9 mouse cellular contexts compared by ENCODE assay signal in genomic region chr3:82029229-82029628, GRCm38 (mm10). TPM values are rescaled to one million over a fixed set of nuclear protein-coding genes. Genes with fewer than 3 reads are reported as not detected.
DNase-seq lines count a peak whose midpoint lies in the region; ATAC-seq and TF ChIP-seq lines count a peak whose summit lies in the region.
"Had no signal": no experiment of that assay in that cellular context is flagged by ENCODE, and none has a peak within 500 bp of the region (broad histone marks: within the 10 kb centered on the region; RNA-seq: fewer than 3 reads in every experiment).

No protein-coding gene starts in this region.

- TF ChIP-seq CTCF in layer of hippocampus, adult 2 months (conservative IDR thresholded peaks at IDR 0.05) = peak; percentile 96

- H3K4me2 ChIP-seq in limb, embryonic 14.5 days (replicated peaks; ENCODE audit: low read depth, low read length, severe bottlenecking) = no peak overlapping the region
- H3K4me2 ChIP-seq: embryonic facial prominence, embryonic 12.5 days had no signal

- no peaks in the 10 kb centered on the region for H3K9me3 ChIP-seq in ES-E14 (ENCODE audit: control insufficient read depth, insufficient read depth, low read depth, low read length)
- no peaks in the 10 kb centered on the region for H3K9me3 ChIP-seq in limb, embryonic 14.5 days (ENCODE audit: control insufficient read depth, low read length)
- H3K9me3 ChIP-seq: embryonic facial prominence, embryonic 12.5 days had no signal

- no peak for ATAC-seq in limb, embryonic 14.5 days (ENCODE audit: low FRiP score, low read depth)

- H3K4me1 ChIP-seq in ES-E14 (ENCODE audit: control insufficient read depth in 2 of 2, insufficient read depth in 2 of 2, low read length in 2 of 2, poor library complexity in 1 of 2) = no peaks in the 10 kb centered on the region
- no peaks in the 10 kb centered on the region for H3K4me1 ChIP-seq in limb, embryonic 14.5 days (ENCODE audit: control insufficient read depth, insufficient read depth, low read length)
- H3K4me1 ChIP-seq: embryonic facial prominence, embryonic 12.5 days had no signal

- no peak for TF ChIP-seq POLR2A in limb, embryonic 14.5 days (IDR thresholded peaks at IDR 0.05; ENCODE audit: borderline replicate concordance, extremely low read depth, insufficient read depth, insufficient read length)

- no peak overlapping the region for H3K27ac ChIP-seq in layer of hippocampus, adult 2 months
- H3K27ac ChIP-seq in ES-E14 (ENCODE audit: insufficient read depth, low read depth, low read length, poor library complexity, severe bottlenecking) = no peak overlapping the region
- H3K27ac ChIP-seq in limb, embryonic 14.5 days (replicated peaks; ENCODE audit: low read depth, low read length) = no peak overlapping the region
- H3K27ac ChIP-seq: embryonic facial prominence, embryonic 12.5 days had no signal

- DNase-seq in layer of hippocampus, adult 2 months (ENCODE audit: low spot score in 2 of 2) = peak; percentile 27 to 51
- no peak for DNase-seq in layer of hippocampus, postnatal 25 days (ENCODE audit: extremely low spot score in 1 of 2, low spot score in 1 of 2)
- DNase-seq in ES-E14 (ENCODE audit: low read depth, low spot score) = peak; percentile 30
- peak; percentile 39 for DNase-seq in cerebellum, adult 8-10 months
- DNase-seq in heart, postnatal 14 days = peak; percentile 9 to 55
- DNase-seq in limb, embryonic 14.5 days (ENCODE audit: low spot score) = peak; percentile 40
- peak; percentile 11 to 24 for DNase-seq in natural killer cell, adult 2 months (ENCODE audit: low spot score in 2 of 2)
- no peak for DNase-seq in gastrocnemius, postnatal 36 days

- in situ Hi-C loops in ES-E14 (cut with MboI; ENCODE audit: low sequenced_read_pairs in 2 of 2, unreplicated experiment in 2 of 2) = no loop called here

- no peak overlapping the region for H3K9ac ChIP-seq in ES-E14 (ENCODE audit: insufficient read depth, low read depth, low read length, poor library complexity, severe bottlenecking)
- no peak overlapping the region for H3K9ac ChIP-seq in limb, embryonic 14.5 days (ENCODE audit: low read depth, low read length, severe bottlenecking)
- H3K9ac ChIP-seq: embryonic facial prominence, embryonic 12.5 days had no signal

- under 1% methylated on average over 3 of the region's 3 CpGs for WGBS in limb, embryonic 14.5 days

- no peaks in the 10 kb centered on the region for H3K27me3 ChIP-seq in limb, embryonic 14.5 days (ENCODE audit: control insufficient read depth, insufficient read depth, low read length)
- H3K27me3 ChIP-seq: embryonic facial prominence, embryonic 12.5 days had no signal

- H3K36me3 ChIP-seq in ES-E14 (ENCODE audit: control insufficient read depth, insufficient read depth, low read length, poor library complexity, severe bottlenecking) = no peaks in the 10 kb centered on the region
- no peaks in the 10 kb centered on the region for H3K36me3 ChIP-seq in limb, embryonic 14.5 days (ENCODE audit: control insufficient read depth, insufficient read depth, low read length)
- H3K36me3 ChIP-seq: embryonic facial prominence, embryonic 12.5 days had no signal

- no peak overlapping the region for H3K4me3 ChIP-seq in layer of hippocampus, adult 2 months
- H3K4me3 ChIP-seq in ES-E14 (ENCODE audit: insufficient read depth in 1 of 2, low read depth in 1 of 2, low read length in 2 of 2, poor library complexity in 1 of 2, severe bottlenecking in 1 of 2) = no peak overlapping the region
- no peak overlapping the region for H3K4me3 ChIP-seq in limb, embryonic 14.5 days (replicated peaks; ENCODE audit: low read length)
- H3K4me3 ChIP-seq: embryonic facial prominence, embryonic 12.5 days had no signal

- intact Hi-C loops in heart, postnatal 14 days (cut with DNase I) = loop anchor here (5.0 kb wide), 2 partner anchors 37 to 97 kb away; partner anchors contain the start of gene Ctso
- intact Hi-C loops in gastrocnemius, postnatal 36 days (cut with DNase I) = no loop called here

TF ChIP-seq in ES-E14, 5 proteins besides CTCF, POLR2A, EP300 and RAD21:
- no peak for TF ChIP-seq ZNF384 (IDR thresholded peaks at IDR 0.05; ENCODE audit: low read depth, low read length)
- no peak for TF ChIP-seq MAFK (IDR thresholded peaks at IDR 0.05; ENCODE audit: insufficient read depth, low read depth, low read length)
- TF ChIP-seq ZC3H11A (IDR thresholded peaks at IDR 0.05; ENCODE audit: borderline replicate concordance, low read depth, low read length) = no peak
- no peak for TF ChIP-seq HCFC1 (IDR thresholded peaks at IDR 0.05; ENCODE audit: borderline replicate concordance, insufficient read depth, low read length)
- no peak for TF ChIP-seq CHD2 (IDR thresholded peaks at IDR 0.05; ENCODE audit: low read depth, low read length)

RNA-seq across cellular contexts. Expression of gene Gucy1b1, which starts 45.3 kb away (rescaled TPM):
- 100 to 1,000 TPM; 110 to 113 TPM for total RNA-seq in layer of hippocampus, adult 2 months (2021)
- total RNA-seq in layer of hippocampus, postnatal 25 days (2021) = 100 to 1,000 TPM; 108 to 116 TPM
- 0.26 and 0.49 TPM in 2 replicates for total RNA-seq in ES-E14 (2012; rRNA removed)
- 10 to 100 TPM; 19.8 to 21.1 TPM for total RNA-seq in heart, postnatal 14 days (2021)
- 7.2 and 7.4 TPM in 2 replicates for polyA plus RNA-seq in limb, embryonic 14.5 days (2012; rRNA removed)
- 9.6 and 10.1 TPM in 2 replicates for polyA plus RNA-seq in limb, embryonic 14.5 days (2014; fragmentation: Nextera tagmentation; extraction: Ambion mirVana)
- 1 to 10 TPM; 3.9 to 4.2 TPM for total RNA-seq in gastrocnemius, postnatal 36 days (2021)

RNA-seq across cellular contexts. Expression of gene Asic5, which starts 47.1 kb away (rescaled TPM):
- not detected for total RNA-seq in layer of hippocampus, adult 2 months (2021)
- total RNA-seq in layer of hippocampus, postnatal 25 days (2021) = not detected
- total RNA-seq in ES-E14 (2012; rRNA removed) = not detected in 2 replicates
- not detected for total RNA-seq in heart, postnatal 14 days (2021)
- not detected in 2 replicates for polyA plus RNA-seq in limb, embryonic 14.5 days (2012; rRNA removed)
- not detected in 2 replicates for polyA plus RNA-seq in limb, embryonic 14.5 days (2014; fragmentation: Nextera tagmentation; extraction: Ambion mirVana)
- total RNA-seq in gastrocnemius, postnatal 36 days (2021) = not detected
- polyA plus RNA-seq: embryonic facial prominence, embryonic 12.5 days had no signal

RNA-seq across cellular contexts. Expression of gene Tdo2, which starts 53.2 kb away (rescaled TPM):
- total RNA-seq in layer of hippocampus, adult 2 months (2021) = 10 to 100 TPM; 15.9 to 16.1 TPM
- 10 to 100 TPM; 16.3 to 19.4 TPM for total RNA-seq in layer of hippocampus, postnatal 25 days (2021)
- not detected in 2 replicates for total RNA-seq in ES-E14 (2012; rRNA removed)
- not detected for total RNA-seq in heart, postnatal 14 days (2021)
- polyA plus RNA-seq in limb, embryonic 14.5 days (2012; rRNA removed) = 0.03 TPM in 1 of 2 replicates, not detected in the other
- 0.07 TPM in 1 of 2 replicates, not detected in the other for polyA plus RNA-seq in limb, embryonic 14.5 days (2014; fragmentation: Nextera tagmentation; extraction: Ambion mirVana)
- total RNA-seq in gastrocnemius, postnatal 36 days (2021) = not detected

Comparison
In these comparisons a context has a peak if more than half of its experiments do, and no peak if none do; other contexts are left out.
1. DNase-seq: peak in layer of hippocampus, adult 2 months (2 of 2), ES-E14 (single experiment), cerebellum, adult 8-10 months (single experiment), heart, postnatal 14 days (2 of 2), limb, embryonic 14.5 days (single experiment) and natural killer cell, adult 2 months (2 of 2); none in layer of hippocampus, postnatal 25 days (0 of 2) and gastrocnemius, postnatal 36 days (0 of 2).
2. RNA of gene Gucy1b1, which starts 45.3 kb away (total RNA-seq): 108 to 116 TPM in layer of hippocampus, postnatal 25 days and 110 to 113 TPM in layer of hippocampus, adult 2 months; 19.8 to 21.1 TPM in heart, postnatal 14 days, 3.9 to 4.2 TPM in gastrocnemius, postnatal 36 days and 0.26 to 0.49 TPM in ES-E14; every median in the first group is over 4 times any median in the second.
3. RNA of gene Tdo2, which starts 53.2 kb away (total RNA-seq): 16.3 to 19.4 TPM in layer of hippocampus, postnatal 25 days and 15.9 to 16.1 TPM in layer of hippocampus, adult 2 months; not detected in gastrocnemius, postnatal 36 days, not detected in ES-E14 and not detected in heart, postnatal 14 days; every median in the first group is over 10 times any median in the second.